Mouse (Mus musculus): ENCODE measurements around the gene Mpg. TPM values are rescaled to one million over a fixed set of nuclear protein-coding genes. Genes with fewer than 3 reads are reported as not detected.

Gene Mpg
- total and polyA plus RNA-seq, 3 experiments, result 39.1 to 40.3 (median 39.6) TPM

GRCm38 (mm10) chr11:32234816-32235485, 8.6 kb downstream of the Mpg start:
- Histone ChIP-seq H3K79me2 (replicated peaks; ENCODE audit: control insufficient read depth, extremely low read depth, insufficient read depth, poor library complexity, severe bottlenecking) (no peaks in the 10 kb centered on the region), H3K36me3 (replicated peaks in 1 of 2; ENCODE audit: control insufficient read depth in 1 of 2, insufficient read depth in 1 of 2, low read length in 1 of 2) (peaks cover 73 to 94% of the 10 kb centered on the region in 2 experiments), H3K4me3 (replicated peaks in 1 of 3; ENCODE audit: low read depth in 2 of 3, low read length in 2 of 3, poor library complexity in 1 of 3) (no peak overlapping the region), H3K27ac (ENCODE audit: insufficient read depth, low read depth) (no peak overlapping the region), H3K27me3 (replicated peaks) (no peaks in the 10 kb centered on the region), H3K4me1 (ENCODE audit: control insufficient read depth in 1 of 2, insufficient read depth in 2 of 2) (peaks cover 11 to 28% of the 10 kb centered on the region in 2 experiments), H3K9me3 (replicated peaks; ENCODE audit: low read length) (no peaks in the 10 kb centered on the region), H3K9ac (ENCODE audit: insufficient read depth, low read depth) (no peak overlapping the region), H3K4me2 (ENCODE audit: insufficient read depth, low read depth, poor library complexity, severe bottlenecking) (no peak overlapping the region)
- dilution Hi-C loops (cut with MboI; ENCODE audit: extremely low pct_ligation_motif_present, extremely low pct_unique_long_range_greater_than_20kb, low sequenced_read_pairs) (no loop called here), in situ Hi-C loops (cut with MboI; ENCODE audit: low pct_ligation_motif_present, low pct_unique_long_range_greater_than_20kb, low sequenced_read_pairs) (loop anchor here (5.0 to 10.0 kb wide), 2 partner anchors 33 to 50 kb away; partner anchors contain the start of gene Il9r)
- DNase-seq (ENCODE audit: extremely low read depth), result no peak
- TF ChIP-seq HCFC1 (IDR thresholded peaks at IDR 0.05; ENCODE audit: low read depth, low read length), result no peak
- TF ChIP-seq KAT2A (IDR thresholded peaks at IDR 0.05; ENCODE audit: insufficient replicate concordance, low read length), result no peak
- no peak for TF ChIP-seq IRF4 (IDR thresholded peaks at IDR 0.05; ENCODE audit: low read depth, low read length)
- TF ChIP-seq MYC (IDR thresholded peaks at IDR 0.05; ENCODE audit: low read depth, low read length), result no peak
- TF ChIP-seq MAZ (IDR thresholded peaks at IDR 0.05; ENCODE audit: low read depth, low read length), result no peak

DNA sequence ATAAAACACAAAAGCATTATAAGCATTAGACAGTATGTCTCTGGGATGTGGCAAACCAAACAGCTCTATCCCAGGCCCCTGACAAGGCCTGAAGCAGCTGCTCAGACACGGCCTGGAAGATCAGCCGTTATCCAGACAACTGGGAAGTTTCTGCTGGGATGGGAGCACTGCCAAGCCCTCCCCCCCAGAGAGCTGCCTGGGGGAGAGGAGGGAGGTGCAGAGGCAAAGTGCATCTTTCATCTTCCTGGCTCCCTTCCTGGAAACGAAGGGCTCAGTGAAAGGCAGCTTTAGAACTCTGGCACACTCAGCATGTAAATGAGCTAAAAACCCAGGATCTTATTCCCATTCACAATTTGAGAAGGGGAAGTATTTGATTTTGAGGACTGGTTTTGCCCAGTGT, 9.3 kb downstream of the Mpg start:
- Histone ChIP-seq H3K27ac (ENCODE audit: insufficient read depth, low read depth) (no peak overlapping the region), H3K27me3 (replicated peaks) (no peaks in the 10 kb centered on the region), H3K4me2 (ENCODE audit: insufficient read depth, low read depth, poor library complexity, severe bottlenecking) (no peak overlapping the region), H3K9ac (ENCODE audit: insufficient read depth, low read depth) (no peak overlapping the region), H3K79me2 (replicated peaks; ENCODE audit: control insufficient read depth, extremely low read depth, insufficient read depth, poor library complexity, severe bottlenecking) (no peaks in the 10 kb centered on the region), H3K9me3 (replicated peaks; ENCODE audit: low read length) (no peaks in the 10 kb centered on the region), H3K4me3 (replicated peaks in 1 of 3; ENCODE audit: low read depth in 2 of 3, low read length in 2 of 3, poor library complexity in 1 of 3) (no peak overlapping the region), H3K36me3 (replicated peaks in 1 of 2; ENCODE audit: control insufficient read depth in 1 of 2, insufficient read depth in 1 of 2, low read length in 1 of 2) (peaks cover 71 to 93% of the 10 kb centered on the region in 2 experiments), H3K4me1 (ENCODE audit: control insufficient read depth in 1 of 2, insufficient read depth in 2 of 2) (peaks cover 11 to 26% of the 10 kb centered on the region in 2 experiments)
- DNase-seq (ENCODE audit: extremely low read depth), result no peak
- TF ChIP-seq MAFK (IDR thresholded peaks at IDR 0.05; ENCODE audit: insufficient replicate concordance, low read length) (no peak), EP300 (IDR thresholded peaks at IDR 0.05; ENCODE audit: low read length) (no peak), MEF2A (IDR thresholded peaks at IDR 0.05; ENCODE audit: borderline replicate concordance, low read depth, low read length) (no peak), ZNF384 (IDR thresholded peaks at IDR 0.05; ENCODE audit: low read depth, low read length) (no peak), UBTF (IDR thresholded peaks at IDR 0.05; ENCODE audit: low read depth, low read length) (no peak), ZMIZ1 (IDR thresholded peaks at IDR 0.05; ENCODE audit: low read depth, low read length) (no peak)
- in situ Hi-C loops (cut with MboI; ENCODE audit: low pct_ligation_motif_present, low pct_unique_long_range_greater_than_20kb, low sequenced_read_pairs) (loop anchor here (5.0 to 10.0 kb wide), 2 partner anchors 33 to 51 kb away; partner anchors contain the start of gene Il9r), dilution Hi-C loops (cut with MboI; ENCODE audit: extremely low pct_ligation_motif_present, extremely low pct_unique_long_range_greater_than_20kb, low sequenced_read_pairs) (no loop called here)

- in situ Hi-C loops (cut with MboI; ENCODE audit: low pct_ligation_motif_present, low pct_unique_long_range_greater_than_20kb, low sequenced_read_pairs) (loop anchor here (5.0 to 10.0 kb wide), 2 partner anchors 34 to 51 kb away; partner anchors contain the start of gene Il9r), dilution Hi-C loops (cut with MboI; ENCODE audit: extremely low pct_ligation_motif_present, extremely low pct_unique_long_range_greater_than_20kb, low sequenced_read_pairs) (no loop called here)
- Histone ChIP-seq H3K4me1 (ENCODE audit: control insufficient read depth in 1 of 2, insufficient read depth in 2 of 2) (peaks cover 11 to 25% of the 10 kb centered on the region in 2 experiments), H3K9me3 (replicated peaks; ENCODE audit: low read length) (no peaks in the 10 kb centered on the region), H3K36me3 (replicated peaks in 1 of 2; ENCODE audit: control insufficient read depth in 1 of 2, insufficient read depth in 1 of 2, low read length in 1 of 2) (peaks cover 75 to 93% of the 10 kb centered on the region in 2 experiments), H3K79me2 (replicated peaks; ENCODE audit: control insufficient read depth, extremely low read depth, insufficient read depth, poor library complexity, severe bottlenecking) (no peaks in the 10 kb centered on the region), H3K9ac (ENCODE audit: insufficient read depth, low read depth) (no peak overlapping the region), H3K27me3 (replicated peaks) (no peaks in the 10 kb centered on the region), H3K4me2 (ENCODE audit: insufficient read depth, low read depth, poor library complexity, severe bottlenecking) (no peak overlapping the region), H3K27ac (ENCODE audit: insufficient read depth, low read depth) (no peak overlapping the region), H3K4me3 (replicated peaks in 1 of 3; ENCODE audit: low read depth in 2 of 3, low read length in 2 of 3, poor library complexity in 1 of 3) (no peak overlapping the region)
- TF ChIP-seq RAD21 (IDR thresholded peaks at IDR 0.05; ENCODE audit: low read depth, low read length) (no peak), MEF2A (IDR thresholded peaks at IDR 0.05; ENCODE audit: borderline replicate concordance, low read depth, low read length) (no peak), RCOR1 (conservative IDR thresholded peaks at IDR 0.05; ENCODE audit: low read depth, low read length) (no peak), IRF4 (IDR thresholded peaks at IDR 0.05; ENCODE audit: low read depth, low read length) (no peak), TCF12 (IDR thresholded peaks at IDR 0.05; ENCODE audit: low read depth, low read length) (no peak)
- no peak for DNase-seq (ENCODE audit: extremely low read depth)
Observed at GRCm38 (mm10) chr11:32236132-32236531, 9.8 kb downstream of the Mpg start.

Data from CH12.LX (cell line).